Mouse (Mus musculus): Measurements from ENCODE around the gene Il13.

GRCm38 (mm10) chr11:53642744-53643279 is 8.3 kb upstream of the Il13 start:
- no peak for TF ChIP-seq POLR2A (IDR thresholded peaks at IDR 0.05; ENCODE audit: low read depth, low read length)
- peak; percentile 19; the same call in 1 of the 2 replicates for TF ChIP-seq CTCF (IDR thresholded peaks at IDR 0.05; ENCODE audit: extremely low read depth, insufficient read depth, insufficient read length, insufficient replicate concordance)
